Mouse (Mus musculus) midbrain, embryonic 10.5 days (tissue): Measurements from ENCODE around the gene Lrrc14b. TPM values are rescaled to one million over a fixed set of nuclear protein-coding genes. Genes with fewer than 3 reads are reported as not detected.
A peak's percentile ranks its signal among the peaks of the same experiment; 100 is the strongest.

Experiments
- DNase-seq: peaks from one replicate; pipeline ENCODE4 v3.0.0-alpha.2; 2017; ENCODE audit warnings: low spot score
- H3K27ac ChIP-seq: fragments of 300-500 bp; sonication (generic); replicated peaks from 2 replicates; pipeline ENCODE4 v1.5.1; 2016; ENCODE audit warnings: mild to moderate bottlenecking
- H3K27me3 ChIP-seq: fragments of 300-500 bp; sonication (generic); 2 replicates; pipeline ENCODE4 v1.6.1; 2016; ENCODE audit warnings: low read depth, mild to moderate bottlenecking; ENCODE audit not compliant: poor library complexity, severe bottlenecking
- H3K36me3 ChIP-seq: fragments of 300-500 bp; sonication (generic); 2 replicates; pipeline ENCODE4 v1.6.1; 2016; ENCODE audit warnings: mild to moderate bottlenecking, moderate library complexity
- H3K4me1 ChIP-seq: fragments of 300-500 bp; sonication (generic); 2 replicates; pipeline ENCODE4 v1.6.1; 2016
- H3K4me3 ChIP-seq: fragments of 300-500 bp; sonication (generic); 2 replicates; pipeline ENCODE4 v1.5.1; 2016; ENCODE audit warnings: mild to moderate bottlenecking, moderate library complexity
- H3K9me3 ChIP-seq: fragments of 300-500 bp; sonication (generic); replicated peaks from 2 replicates; pipeline ENCODE4 v1.6.1; 2016; ENCODE audit warnings: mild to moderate bottlenecking
- WGBS: fragments of 180-500 bp; shearing (Covaris S2); methylation state at CpG from one replicate; pipeline ENCODE4 v1.1.7; 2016; 5-methylcytosine and 5-hydroxymethylcytosine counted together
- polyA plus RNA-seq: library from polyadenylated mRNA; unstranded; fragments of >200 nt; fragmentation: Nextera tagmentation; extraction: Ambion mirVana; gene quantifications from 2 replicates; pipeline ENCODE4 v1.2.1, GENCODE M21; 2016

Lrrc14b gene
- not detected in 2 replicates for polyA plus RNA-seq

DNA sequence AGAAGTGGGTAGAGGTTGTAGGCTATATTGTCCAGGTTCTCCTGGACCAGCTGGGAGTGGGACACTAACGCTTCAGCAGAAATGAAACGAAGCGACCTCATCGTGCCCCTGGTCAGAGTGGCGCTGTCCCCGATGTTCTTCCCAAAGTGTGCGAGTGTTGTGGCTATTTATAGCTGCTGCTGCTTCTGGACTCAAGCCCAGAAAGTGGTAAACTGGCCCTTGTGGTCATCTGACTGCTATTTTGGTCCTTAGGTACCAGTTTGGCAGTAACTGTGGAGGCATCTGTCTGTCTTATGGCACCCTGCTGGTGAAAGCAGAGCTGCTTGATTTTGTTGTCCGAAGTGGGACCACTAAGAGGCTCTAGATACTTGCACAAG is at the start of gene Lrrc14b:
Gene Lrrc14b (minus strand): TSS at position 147 of the 377 bp plus-strand sequence.
- WGBS, result 88% methylated on average over 8 of the region's 8 CpGs
- Histone ChIP-seq H3K4me3 (no peak within 1 kb of the TSS), H3K27me3 (no peaks in the 10 kb centered on the region), H3K9me3 (no peaks in the 10 kb centered on the region), H3K27ac (no peak within 1 kb of the TSS), H3K36me3 (peaks cover 41% of the 10 kb centered on the region), H3K4me1 (no peaks in the 10 kb centered on the region)
- no peak for DNase-seq

DNA sequence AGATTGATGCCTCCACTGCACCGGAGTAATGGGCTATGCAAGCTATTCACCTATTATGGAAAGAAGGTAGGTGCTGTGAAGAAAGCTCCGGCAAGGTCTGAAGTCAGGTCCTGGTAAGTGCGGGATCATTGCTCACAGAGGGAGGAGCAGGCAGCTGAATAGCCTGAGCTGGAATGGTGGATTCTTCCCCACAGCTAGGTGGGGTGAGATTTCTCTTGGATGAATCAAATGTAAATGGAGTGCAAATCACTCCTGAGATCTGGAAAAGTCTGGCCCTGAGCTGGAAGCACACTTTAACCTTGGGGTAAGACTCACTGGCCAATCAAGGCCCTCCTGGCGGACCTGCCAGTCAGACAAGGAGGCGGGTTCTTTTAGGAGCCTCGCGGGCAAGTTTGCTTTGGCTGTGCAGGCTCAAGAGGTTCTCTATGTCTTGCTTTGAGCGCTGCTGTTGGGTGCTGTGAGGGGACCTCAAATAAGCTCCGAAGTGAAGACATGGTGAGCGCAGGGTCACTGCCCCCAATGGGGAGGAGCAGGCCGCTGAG is 35.6 kb upstream of the Lrrc14b start, which contains the start of gene Ftl1-ps1:
Gene Ftl1-ps1 (plus strand): TSS at position 397 of the 542 bp plus-strand sequence.
- Histone ChIP-seq H3K9me3 (no peaks in the 10 kb centered on the region), H3K27me3 (no peaks in the 10 kb centered on the region), H3K4me3 (no peak within 1 kb of the TSS), H3K36me3 (no peaks in the 10 kb centered on the region), H3K27ac (no peak within 1 kb of the TSS), H3K4me1 (peaks cover 5% of the 10 kb centered on the region; the same call in 1 of the 2 replicates)
- peak; percentile 21 for DNase-seq
- WGBS, result 12% methylated on average over 11 of the region's 11 CpGs

DNA sequence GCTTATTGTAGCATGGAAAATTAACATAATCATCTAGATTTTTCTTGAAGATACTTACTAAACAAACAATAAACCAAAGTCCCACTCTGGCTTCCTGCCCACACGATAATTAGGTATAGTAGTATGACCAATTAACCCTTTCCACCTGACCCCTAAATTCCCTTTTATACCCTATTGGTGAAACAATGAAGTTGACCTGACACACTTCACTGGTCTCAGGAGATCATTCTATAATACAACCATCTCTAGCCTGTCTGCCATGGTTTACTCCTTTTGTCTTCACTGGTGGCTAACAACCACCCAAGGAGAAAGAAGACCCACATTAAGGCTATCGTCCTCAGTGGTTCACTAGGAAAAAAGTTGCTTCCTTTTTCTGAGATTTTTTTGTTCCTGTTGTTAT is 27.4 kb upstream of the Lrrc14b start:
- Histone ChIP-seq H3K27me3 (no peaks in the 10 kb centered on the region), H3K4me1 (0 out of 2 replicates have a peak, but pooled peaks cover 6% of the 10 kb centered on the region), H3K27ac (no peak overlapping the region), H3K4me3 (no peak overlapping the region), H3K36me3 (no peaks in the 10 kb centered on the region), H3K9me3 (no peaks in the 10 kb centered on the region)
- WGBS, result 75% methylated on average over 2 of the region's 2 CpGs
- DNase-seq, result no peak

DNA sequence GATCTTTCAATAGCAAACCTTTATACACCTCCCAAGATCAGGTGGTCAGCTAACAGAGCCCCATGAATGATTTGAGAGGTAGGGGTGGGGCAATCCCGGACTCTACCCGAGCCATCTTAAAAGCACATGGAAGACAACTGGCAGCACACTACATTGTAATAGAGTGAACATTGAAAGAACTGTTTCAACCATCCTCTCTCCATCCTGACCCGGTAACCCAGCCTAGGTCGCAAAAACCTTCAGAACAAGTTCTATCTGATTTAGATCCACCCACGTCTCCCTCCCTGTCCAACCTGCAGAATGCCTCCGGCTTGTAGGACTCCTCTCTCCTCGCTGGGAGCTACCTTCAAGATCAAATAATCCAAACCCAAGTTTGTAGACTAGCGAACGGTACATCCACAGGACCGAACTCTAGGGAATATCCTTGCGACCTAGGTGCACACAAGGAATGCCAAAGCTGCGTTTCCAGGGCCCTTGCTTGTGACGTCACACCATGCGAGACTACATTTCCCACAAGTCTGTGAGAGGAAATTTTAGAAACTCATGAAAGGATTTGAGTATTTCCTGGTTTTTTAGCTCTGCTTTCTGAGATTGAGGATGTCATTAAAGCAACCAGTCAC is 26.7 kb upstream of the Lrrc14b start, which contains the start of gene Zfp72:
Gene Zfp72 (minus strand): TSS at position 466 of the 620 bp plus-strand sequence.
- 2% methylated on average over 14 of the region's 14 CpGs for WGBS
- Histone ChIP-seq H3K9me3 (no peaks in the 10 kb centered on the region), H3K27ac (peak within 1 kb of the TSS; percentile 50), H3K36me3 (no peaks in the 10 kb centered on the region), H3K27me3 (no peaks in the 10 kb centered on the region), H3K4me1 (0 out of 2 replicates have a peak, but pooled peaks cover 6% of the 10 kb centered on the region), H3K4me3 (peak within 1 kb of the TSS; percentile 57)
- DNase-seq, result peak; percentile 57

DNA sequence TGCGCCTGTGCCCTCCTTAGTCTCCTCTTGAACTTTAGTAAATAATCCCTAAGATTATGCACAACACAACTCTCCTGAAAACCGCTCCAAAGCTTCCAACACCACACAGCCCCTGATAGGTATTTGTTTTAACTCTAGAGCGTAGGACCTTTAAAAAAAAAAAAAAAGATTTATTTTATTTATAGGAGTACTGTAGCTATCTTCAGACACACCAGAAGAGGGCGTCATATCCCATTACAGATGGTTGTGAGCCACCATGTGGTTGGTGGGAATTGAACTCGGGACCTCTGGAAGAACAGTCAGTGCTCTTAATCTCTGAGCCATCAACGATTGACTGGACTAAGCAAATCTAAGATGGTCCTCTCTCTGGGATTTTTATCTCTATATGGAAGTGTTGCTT is 25.9 kb upstream of the Lrrc14b start:
- Histone ChIP-seq H3K27ac (no peak overlapping the region), H3K36me3 (no peaks in the 10 kb centered on the region), H3K27me3 (no peaks in the 10 kb centered on the region), H3K4me1 (0 out of 2 replicates have a peak, but pooled peaks cover 6% of the 10 kb centered on the region), H3K4me3 (peak overlapping the region; percentile 57), H3K9me3 (no peaks in the 10 kb centered on the region)
- WGBS, result 72% methylated on average over 6 of the region's 6 CpGs
- no peak for DNase-seq

DNA sequence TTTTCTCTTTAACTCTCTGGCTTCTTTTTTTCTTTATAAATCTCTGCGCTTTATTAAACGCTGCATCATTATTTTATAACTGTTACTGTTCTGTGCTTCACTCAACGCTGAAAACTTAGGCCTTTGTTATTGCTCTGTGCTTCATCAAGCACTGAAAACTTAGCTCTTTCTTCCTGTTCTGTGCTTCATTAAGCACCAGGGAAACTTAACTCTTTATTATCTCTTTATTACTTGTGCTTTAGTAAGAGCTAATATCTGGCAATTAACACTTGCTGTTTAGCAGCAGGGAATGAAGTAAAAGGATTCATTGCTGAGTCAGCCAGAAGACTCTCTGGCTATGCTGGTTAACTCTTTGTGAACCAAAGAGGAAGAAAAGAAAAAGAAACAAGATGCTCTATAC is 18.5 kb upstream of the Lrrc14b start:
- no peaks in the 10 kb centered on the region for H3K9me3 ChIP-seq
- no peak for DNase-seq
- H3K27ac ChIP-seq, result no peak overlapping the region
- WGBS, result 83% methylated on average over 3 of the region's 3 CpGs
- no peaks in the 10 kb centered on the region for H3K36me3 ChIP-seq
- H3K27me3 ChIP-seq, result no peaks in the 10 kb centered on the region
- no peaks in the 10 kb centered on the region for H3K4me1 ChIP-seq
- no peak overlapping the region for H3K4me3 ChIP-seq

DNA sequence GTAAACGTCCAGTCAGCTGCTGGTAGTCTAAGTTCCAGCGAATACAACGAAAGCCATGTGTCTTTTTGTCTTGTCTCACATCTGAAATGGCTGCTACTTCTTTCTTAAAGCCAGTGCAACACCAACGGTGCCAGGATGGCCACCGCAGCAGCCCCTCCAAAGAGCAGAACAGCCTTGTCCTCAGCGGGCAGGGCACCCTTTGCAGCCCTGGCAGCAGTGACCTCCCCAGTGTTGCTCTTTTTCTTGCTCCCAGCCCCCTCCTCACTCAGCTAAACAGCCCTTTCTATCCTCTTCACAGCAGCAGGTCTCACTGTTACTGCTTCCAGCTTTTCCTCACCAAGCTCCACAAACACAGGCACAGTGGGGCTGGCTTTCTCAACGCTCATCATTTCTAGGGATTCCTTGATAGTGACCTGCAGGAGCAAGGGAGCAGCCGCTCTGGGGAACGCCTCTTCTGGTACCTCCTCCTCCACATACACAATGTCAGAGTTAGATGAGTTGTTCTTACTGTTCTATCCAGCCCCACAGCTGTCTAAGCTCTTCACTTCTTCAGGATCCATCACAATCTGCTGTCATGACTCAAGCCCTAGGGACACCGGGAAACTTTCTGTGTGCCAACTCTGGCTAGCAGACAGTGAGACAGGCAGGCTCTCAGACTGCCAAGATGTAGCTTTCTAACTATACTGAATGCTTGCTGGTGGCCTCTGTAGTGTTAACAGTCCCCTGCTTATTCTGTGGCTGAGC is 17.9 kb upstream of the Lrrc14b start:
- H3K36me3 ChIP-seq, result no peaks in the 10 kb centered on the region
- DNase-seq, result no peak
- no peaks in the 10 kb centered on the region for H3K4me1 ChIP-seq
- H3K27ac ChIP-seq, result no peak overlapping the region
- H3K27me3 ChIP-seq, result no peaks in the 10 kb centered on the region
- no peaks in the 10 kb centered on the region for H3K9me3 ChIP-seq
- no peak overlapping the region for H3K4me3 ChIP-seq
- 81% methylated on average over 10 of the region's 10 CpGs for WGBS

DNA sequence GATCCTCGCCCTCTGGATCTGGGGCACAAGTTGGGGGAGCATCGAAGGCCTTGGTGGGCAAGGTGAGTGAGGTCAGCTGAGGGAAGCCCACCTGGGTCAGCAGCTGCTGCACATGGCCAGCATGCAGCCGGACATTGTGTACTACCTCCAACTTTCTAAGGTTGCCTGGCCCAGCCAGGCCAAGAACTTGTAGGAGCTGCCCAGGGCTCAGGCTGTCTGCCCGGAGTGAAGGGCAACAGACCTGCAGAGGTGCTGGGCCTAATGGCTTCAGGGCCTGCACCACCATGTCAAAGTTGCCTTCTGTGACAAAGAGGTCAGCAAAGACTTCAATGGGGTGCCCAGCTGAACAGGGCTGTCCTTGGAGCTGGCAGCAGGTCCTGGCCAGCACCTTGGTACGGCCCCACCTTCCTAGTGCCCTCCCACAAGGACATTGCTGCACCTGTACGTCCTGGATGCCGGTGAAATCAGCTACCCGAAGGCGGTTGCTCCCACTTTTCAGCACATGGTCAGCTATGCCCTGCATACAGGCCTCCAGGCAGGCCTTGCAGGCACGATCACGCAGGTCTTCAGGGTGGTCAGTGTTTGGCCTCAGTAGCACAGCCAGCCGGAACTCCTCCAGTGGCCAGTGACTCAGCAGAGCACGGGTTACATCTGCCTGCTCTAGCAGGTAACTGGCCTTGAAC is 488 bp downstream of the Lrrc14b start:
- H3K27ac ChIP-seq, result no peak overlapping the region
- H3K36me3 ChIP-seq, result peaks cover 46% of the 10 kb centered on the region
- no peaks in the 10 kb centered on the region for H3K4me1 ChIP-seq
- 90% methylated on average over 13 of the region's 13 CpGs for WGBS
- H3K9me3 ChIP-seq, result no peaks in the 10 kb centered on the region
- no peaks in the 10 kb centered on the region for H3K27me3 ChIP-seq
- no peak for DNase-seq
- H3K4me3 ChIP-seq, result no peak overlapping the region

DNA sequence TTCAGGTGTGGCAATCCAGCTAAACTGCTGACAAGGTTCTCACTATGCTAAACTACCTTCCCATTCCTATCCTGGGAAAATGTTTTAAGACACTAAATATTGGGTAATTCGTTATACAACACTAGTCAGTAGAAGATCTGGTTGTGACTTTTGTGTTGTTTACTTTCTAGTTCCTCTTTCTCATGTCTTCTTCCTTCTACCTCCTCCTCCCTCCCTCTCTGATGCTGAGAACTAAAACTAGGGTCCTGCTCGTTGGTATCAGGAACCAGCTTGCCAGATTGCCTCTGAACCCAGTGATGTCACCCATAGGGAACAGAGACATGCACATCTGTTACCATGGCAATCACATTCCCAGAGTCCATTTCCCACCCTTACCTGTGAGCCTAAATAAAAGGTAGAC is 1.6 kb downstream of the Lrrc14b start:
- no peak for DNase-seq
- H3K27me3 ChIP-seq, result no peaks in the 10 kb centered on the region
- no peak overlapping the region for H3K4me3 ChIP-seq
- 83% methylated on average over 2 of the region's 2 CpGs for WGBS
- H3K27ac ChIP-seq, result no peak overlapping the region
- no peaks in the 10 kb centered on the region for H3K9me3 ChIP-seq
- peaks cover 57% of the 10 kb centered on the region for H3K36me3 ChIP-seq
- H3K4me1 ChIP-seq, result no peaks in the 10 kb centered on the region

DNA sequence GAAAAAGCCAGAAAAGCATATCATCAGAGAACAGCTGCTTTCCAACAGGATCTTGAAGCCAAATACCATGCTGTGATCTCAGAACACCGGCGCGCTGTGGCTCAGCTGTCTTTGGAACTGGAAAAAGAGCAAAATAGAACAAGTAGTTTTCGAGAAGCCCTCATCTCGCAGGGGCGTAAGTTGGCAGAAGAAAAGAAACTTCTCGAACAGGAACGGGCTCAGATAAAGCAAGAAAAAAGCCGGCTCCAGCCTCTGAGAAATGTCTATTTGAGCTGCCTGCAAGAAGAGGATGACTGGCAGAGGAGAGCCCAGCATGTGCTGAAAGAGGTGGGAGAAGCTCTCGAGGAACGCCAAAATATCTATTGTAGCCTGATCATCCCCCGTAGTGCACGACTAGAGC is 7.3 kb downstream of the Lrrc14b start:
- H3K27ac ChIP-seq, result no peak overlapping the region
- no peaks in the 10 kb centered on the region for H3K9me3 ChIP-seq
- no peaks in the 10 kb centered on the region for H3K27me3 ChIP-seq
- WGBS, result 95% methylated on average over 13 of the region's 13 CpGs
- no peak overlapping the region for H3K4me3 ChIP-seq
- H3K4me1 ChIP-seq, result no peaks in the 10 kb centered on the region; the same call in 1 of the 2 replicates
- no peak for DNase-seq
- H3K36me3 ChIP-seq, result peaks cover 89% of the 10 kb centered on the region

DNA sequence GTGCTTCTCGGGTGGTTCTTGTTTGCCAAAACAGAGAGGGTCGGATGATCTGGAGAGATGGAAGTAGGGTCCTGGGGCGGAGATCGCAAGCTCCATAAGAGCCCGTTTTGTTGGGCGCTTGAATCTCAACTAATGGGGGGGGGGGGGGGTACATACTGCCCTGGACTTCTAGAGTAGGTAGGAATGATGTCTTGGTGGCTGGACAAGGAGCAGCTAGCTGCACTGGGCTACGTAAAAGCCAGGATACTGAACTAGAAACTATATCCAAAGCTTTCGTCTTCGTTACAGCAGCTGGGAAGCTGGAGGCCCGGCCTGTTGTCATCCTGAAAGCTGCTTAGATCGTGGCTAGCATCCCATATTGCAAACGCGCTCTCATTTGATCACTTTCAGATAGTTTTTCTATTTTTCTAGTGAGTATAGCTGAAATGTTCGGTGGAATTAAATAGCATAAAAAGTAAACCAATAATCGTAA is 13.3 kb downstream of the Lrrc14b start:
- Histone ChIP-seq H3K36me3 (peaks cover 29% of the 10 kb centered on the region), H3K4me3 (peak overlapping the region; percentile 82), H3K27ac (peak overlapping the region; percentile 97), H3K9me3 (no peaks in the 10 kb centered on the region), H3K4me1 (peaks cover 21% of the 10 kb centered on the region), H3K27me3 (no peaks in the 10 kb centered on the region)
- 2% methylated on average over 15 of the region's 15 CpGs for WGBS
- no peak for DNase-seq

DNA sequence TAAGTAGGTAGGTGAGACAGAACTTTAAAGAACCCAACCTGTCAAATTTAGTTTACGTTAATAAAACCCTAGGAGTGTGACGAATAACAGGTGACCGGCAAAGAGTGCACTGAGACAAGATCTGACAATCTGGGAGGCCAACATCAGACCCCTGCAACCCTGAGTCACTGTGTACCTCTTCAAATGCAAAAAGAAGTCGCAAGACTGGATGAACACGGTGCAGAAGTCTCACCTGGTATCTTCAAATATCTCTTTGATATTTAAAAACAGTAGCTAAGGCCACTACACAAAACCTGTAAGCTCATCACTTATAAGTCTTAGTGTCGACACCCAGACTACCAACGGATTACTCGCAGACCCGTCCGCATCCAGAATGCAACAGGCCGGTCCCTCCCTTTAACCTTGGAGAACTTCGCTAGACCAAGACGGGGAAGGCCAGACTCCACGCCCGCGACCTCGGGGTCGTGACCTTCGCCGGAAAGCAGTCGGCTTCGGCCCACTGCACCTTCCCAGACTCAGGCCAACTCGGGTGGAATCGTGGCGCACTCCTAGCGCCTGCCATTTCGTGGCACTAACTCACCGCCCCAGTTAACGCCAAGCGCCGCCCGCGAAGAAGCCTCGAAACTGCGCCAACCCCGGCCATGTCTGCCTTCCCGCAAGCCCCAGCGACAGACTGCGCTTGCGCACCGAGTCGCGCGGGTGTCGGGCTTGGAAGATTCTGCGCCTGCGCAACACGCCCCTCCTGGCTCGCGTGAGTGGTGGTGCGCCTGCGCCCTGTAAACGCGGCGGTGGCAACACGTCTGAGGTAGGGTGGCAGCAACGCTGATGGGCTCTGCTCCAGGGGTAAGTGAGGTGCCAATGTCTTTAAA is 14.0 kb downstream of the Lrrc14b start, which contains the start of the genes Sdha and Ccdc127:
Gene Sdha (minus strand): TSS at position 715 of the 869 bp plus-strand sequence.
Gene Ccdc127 (plus strand): TSS at position 744 of the 869 bp plus-strand sequence.
- Histone ChIP-seq H3K9me3 (no peaks in the 10 kb centered on the region), H3K27ac (peak within 1 kb of the TSS; percentile 97), H3K27me3 (no peaks in the 10 kb centered on the region), H3K4me3 (peak within 1 kb of the TSS; percentile 82), H3K4me1 (peaks cover 21% of the 10 kb centered on the region), H3K36me3 (peaks cover 23% of the 10 kb centered on the region)
- peak; percentile 98 for DNase-seq
- WGBS, result 3% methylated on average over 57 of the region's 57 CpGs
